Mouse (Mus musculus) liver, embryonic 14.5 days (tissue): ENCODE data around the gene Gnaq. TPM values are rescaled to one million over a fixed set of nuclear protein-coding genes. Genes with fewer than 3 reads are reported as not detected.

Experiments used
- ATAC-seq: fragments of 200-750 bp; cut with Nextera tagmentation; 2 replicates; pipeline ENCODE4 v1.8.0; 2017; ENCODE audit warnings: moderate number of reproducible peaks, mild to moderate bottlenecking, moderate library complexity; ENCODE audit not compliant: insufficient read depth
- DNase-seq, 3 experiments: peaks; one replicate each; pipeline ENCODE4 v3.0.0-alpha.2; 2012 to 2013; ENCODE audit warnings: low read depth in 3 of 3, low spot score in 3 of 3
- H3K27ac ChIP-seq: fragments of 300-500 bp; sonication (generic); 2 replicates; pipeline ENCODE4 v1.5.1; 2014; ENCODE audit warnings: moderate library complexity, mild to moderate bottlenecking, control low read depth, inconsistent platforms
- H3K27me3 ChIP-seq: fragments of 300-500 bp; sonication (generic); 2 replicates; pipeline ENCODE4 v1.6.1; 2014; ENCODE audit warnings: mild to moderate bottlenecking, low read length, moderate library complexity; ENCODE audit not compliant: control insufficient read depth, insufficient read depth
- H3K36me3 ChIP-seq: fragments of 300-500 bp; sonication (generic); replicated peaks from 2 replicates; pipeline ENCODE4 v1.6.1; 2014; ENCODE audit warnings: low read depth; ENCODE audit not compliant: control insufficient read depth, insufficient read depth
- H3K4me1 ChIP-seq, 2 experiments: fragments of 200-500 bp in 1 of 2; fragments of 300-500 bp in 1 of 2; sonication (generic) in 1 of 2; replicated peaks; 2 replicates each; pipeline ENCODE4 v1.6.1; 2012 to 2014; ENCODE audit warnings: antibody characterized with exemption in 1 of 2, inconsistent platforms in 1 of 2, low read length in 1 of 2; ENCODE audit not compliant: control insufficient read depth in 2 of 2, insufficient read depth in 2 of 2
- H3K4me2 ChIP-seq: fragments of 300-500 bp; sonication (generic); 2 replicates; pipeline ENCODE4 v1.6.1; 2014; ENCODE audit warnings: low read depth, mild to moderate bottlenecking, control low read depth, moderate library complexity
- H3K4me3 ChIP-seq, 2 experiments: fragments of 200-500 bp in 1 of 2; fragments of 300-500 bp in 1 of 2; sonication (generic) in 1 of 2; 2 replicates each; pipeline ENCODE4 v1.5.1; 2012 to 2014; ENCODE audit warnings: low read depth in 2 of 2, low read length in 2 of 2, mild to moderate bottlenecking in 2 of 2, control low read depth in 1 of 2, inconsistent platforms in 1 of 2, moderate library complexity in 1 of 2; ENCODE audit not compliant: insufficient read depth in 1 of 2
- H3K9ac ChIP-seq: fragments of 300-500 bp; sonication (generic); replicated peaks from 2 replicates; pipeline ENCODE4 v1.6.1; 2014; ENCODE audit warnings: mild to moderate bottlenecking, control low read depth, moderate library complexity
- H3K9me3 ChIP-seq: fragments of 300-500 bp; sonication (generic); 2 replicates; pipeline ENCODE4 v1.6.1; 2016; ENCODE audit warnings: low read length, mixed read lengths; ENCODE audit not compliant: control insufficient read depth
- CTCF ChIP-seq: IDR thresholded peaks from 2 replicates; pipeline ENCODE4 v1.5.1; 2016; ENCODE audit warnings: antibody characterized with exemption, low read depth, control low read depth
- EP300 ChIP-seq: IDR thresholded peaks from 2 replicates; pipeline ENCODE4 v1.6.1; 2016; ENCODE audit warnings: antibody characterized with exemption, low read depth
- WGBS: fragments of 180-500 bp; shearing (Covaris S2); extraction: QIAGEN DNeasy Blood & Tissue Kit; methylation state at CpG from one replicate; pipeline ENCODE4 v1.1.7; 2014; ENCODE audit not compliant: insufficient replicate concordance; 5-methylcytosine and 5-hydroxymethylcytosine counted together
- polyA plus RNA-seq, 2 experiments: library from polyadenylated mRNA; depleted of rRNA in 1 of 2; stranded (reverse) in 1 of 2; unstranded in 1 of 2; fragments of >200 nt; fragmentation: Nextera tagmentation in 1 of 2; extraction: Ambion mirVana in 1 of 2; gene quantifications; 2 replicates each; pipeline versions ENCODE4 v1.2.1 to v1.2.3; 2012 to 2014

The Gnaq gene
- polyA plus RNA-seq, 2 experiments: 1.7 to 2.7 TPM

DNA sequence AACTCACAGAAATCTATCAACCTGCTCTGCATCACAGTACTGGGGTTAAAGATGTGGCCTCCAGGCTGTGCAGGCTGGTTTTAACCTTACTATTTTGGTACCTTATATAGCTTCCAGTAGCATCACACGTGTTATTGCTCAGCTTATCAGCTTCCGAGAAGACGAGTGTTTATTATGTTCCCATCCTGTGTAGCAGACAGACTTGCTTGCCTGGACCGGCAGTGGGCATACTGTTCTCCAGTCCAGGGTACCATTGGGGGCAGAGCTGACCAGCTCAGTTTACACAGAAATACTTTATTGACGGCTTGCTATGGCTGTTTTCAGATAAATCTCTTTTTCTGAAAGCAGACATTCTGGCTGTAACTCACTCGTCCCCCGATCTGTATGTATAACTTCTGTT, 17.7 kb downstream of the Gnaq start:
- TF ChIP-seq EP300 (no peak), CTCF (no peak)
- DNase-seq (no peak), ATAC-seq (no peak)
- peaks cover 0 to 9% of the 10 kb centered on the region in 2 experiments; a peak in 2 of 4 replicates for H3K4me1 ChIP-seq
- no peak overlapping the region for H3K27ac ChIP-seq
- no peak overlapping the region for H3K4me2 ChIP-seq
- 56% methylated on average over 7 of the region's 7 CpGs for WGBS
- H3K27me3 ChIP-seq: no peaks in the 10 kb centered on the region
- no peaks in the 10 kb centered on the region for H3K36me3 ChIP-seq
- H3K4me3 ChIP-seq: no peak overlapping the region
- no peak overlapping the region for H3K9ac ChIP-seq
- no peaks in the 10 kb centered on the region for H3K9me3 ChIP-seq

- Histone ChIP-seq H3K4me2 (no peak overlapping the region), H3K4me1 (peaks cover 0 to 10% of the 10 kb centered on the region in 2 experiments; a peak in 2 of 4 replicates), H3K27me3 (no peaks in the 10 kb centered on the region), H3K9me3 (no peaks in the 10 kb centered on the region), H3K9ac (no peak overlapping the region), H3K4me3 (no peak overlapping the region), H3K27ac (no peak overlapping the region), H3K36me3 (no peaks in the 10 kb centered on the region)
- ATAC-seq (no peak), DNase-seq (no peak)
- TF ChIP-seq EP300: no peak
- TF ChIP-seq CTCF: no peak
- WGBS: 41% methylated on average over 3 of the region's 3 CpGs
These were observed 21.2 kb downstream of the Gnaq start for GRCm38 (mm10) chr19:16153851-16154250.

GRCm38 (mm10) chr19:16154480-16154879, 21.8 kb downstream of the Gnaq start:
- no peak overlapping the region for H3K4me3 ChIP-seq
- no peak for DNase-seq
- no peak overlapping the region for H3K9ac ChIP-seq
- no peak overlapping the region for H3K27ac ChIP-seq
- H3K4me2 ChIP-seq: no peak overlapping the region
- H3K4me1 ChIP-seq: peaks cover 0 to 10% of the 10 kb centered on the region in 2 experiments; a peak in 2 of 4 replicates
- H3K9me3 ChIP-seq: no peaks in the 10 kb centered on the region
- no peaks in the 10 kb centered on the region for H3K27me3 ChIP-seq
- no peak for TF ChIP-seq CTCF
- no peak for TF ChIP-seq EP300
- H3K36me3 ChIP-seq: no peaks in the 10 kb centered on the region
- no peak for ATAC-seq

GRCm38 (mm10) chr19:16157120-16157519, 24.5 kb downstream of the Gnaq start:
- no peak for DNase-seq
- TF ChIP-seq EP300: no peak
- TF ChIP-seq CTCF: no peak

GRCm38 (mm10) chr19:16160759-16161158, 28.1 kb downstream of the Gnaq start:
- 71% methylated on average over 2 of the region's 2 CpGs for WGBS
- peaks cover 0 to 8% of the 10 kb centered on the region in 2 experiments; a peak in 2 of 4 replicates for H3K4me1 ChIP-seq
- H3K27me3 ChIP-seq: no peaks in the 10 kb centered on the region
- no peak overlapping the region for H3K27ac ChIP-seq
- no peak for ATAC-seq
- no peaks in the 10 kb centered on the region for H3K36me3 ChIP-seq
- H3K9me3 ChIP-seq: no peaks in the 10 kb centered on the region
- no peak overlapping the region for H3K9ac ChIP-seq
- no peak for TF ChIP-seq EP300
- TF ChIP-seq CTCF: no peak
- H3K4me2 ChIP-seq: no peak overlapping the region
- no peak overlapping the region for H3K4me3 ChIP-seq
- DNase-seq: no peak

More at GRCm38 (mm10) chr19:16157120-16157519, 24.5 kb downstream of the Gnaq start:
- WGBS: 72% methylated on average over 7 of the region's 7 CpGs
- no peak overlapping the region for H3K4me3 ChIP-seq
- H3K4me1 ChIP-seq: peaks cover 0 to 15% of the 10 kb centered on the region in 2 experiments; a peak in 2 of 4 replicates
- no peak overlapping the region for H3K9ac ChIP-seq
- ATAC-seq: no peak
- no peaks in the 10 kb centered on the region for H3K9me3 ChIP-seq
- H3K27ac ChIP-seq: no peak overlapping the region
- H3K4me2 ChIP-seq: no peak overlapping the region
- no peaks in the 10 kb centered on the region for H3K36me3 ChIP-seq
- no peaks in the 10 kb centered on the region for H3K27me3 ChIP-seq
